Mouse (Mus musculus) ES-CJ7 (cell line): ENCODE measurements around the gene Psmb7.

Source experiments
- DNase-seq: peaks from one replicate; pipeline ENCODE4 v3.0.0; 2011; ENCODE audit warnings: low read depth, low spot score

Gene Psmb7

GRCm38 (mm10) chr2:38591751-38592459 lies 52.0 kb downstream of the Psmb7 start:
- DNase-seq: peak; percentile 58

DNA sequence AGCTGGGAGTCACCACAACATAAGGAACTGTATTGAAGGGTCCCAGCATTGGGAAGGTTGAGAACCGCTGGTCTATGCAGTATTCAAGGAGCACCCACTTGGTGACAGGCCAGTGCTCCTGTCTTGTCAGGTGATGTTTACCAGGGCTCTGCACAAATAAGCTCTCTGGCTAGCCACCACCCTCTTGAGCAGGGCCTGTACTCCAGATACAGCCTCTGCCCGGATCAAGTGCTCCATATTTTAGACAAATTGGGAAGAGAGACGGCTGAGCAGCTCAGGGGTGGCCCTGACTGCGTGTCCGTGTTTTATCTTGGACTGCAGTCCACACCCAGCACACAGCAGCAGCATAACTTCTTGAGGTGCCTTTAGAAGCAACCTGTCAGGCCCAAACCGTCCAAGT lies 57.2 kb downstream of the Psmb7 start:
- DNase-seq: no peak

- no peak for DNase-seq
Measured at GRCm38 (mm10) chr2:38585379-38585736, 58.5 kb downstream of the Psmb7 start.

- peak; percentile 18 for DNase-seq
Measured at GRCm38 (mm10) chr2:38584514-38585378, 59.1 kb downstream of the Psmb7 start.

DNA sequence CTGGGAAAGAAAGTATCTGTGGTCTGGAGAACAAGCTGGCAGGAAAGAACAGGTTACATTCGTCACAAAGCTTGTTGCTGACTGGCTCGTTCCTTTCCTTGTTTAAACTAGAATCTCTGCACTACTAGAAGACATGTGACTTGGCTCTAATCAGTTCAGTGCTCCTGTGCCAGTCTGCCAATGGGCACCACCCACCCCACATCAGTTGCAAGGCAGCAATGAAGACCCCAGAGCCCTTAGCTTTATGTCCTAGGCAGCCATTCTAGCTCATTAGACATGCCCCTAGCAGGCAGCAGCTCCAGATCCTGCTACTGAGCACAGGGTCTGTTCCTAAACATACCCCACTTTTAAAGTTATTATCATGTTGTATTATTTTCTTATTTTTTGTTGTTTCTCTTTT lies 59.9 kb downstream of the Psmb7 start:
- DNase-seq: no peak

GRCm38 (mm10) chr2:38579528-38579927 lies 64.4 kb downstream of the Psmb7 start:
- no peak for DNase-seq

GRCm38 (mm10) chr2:38578602-38579521 lies 65.0 kb downstream of the Psmb7 start:
- DNase-seq: no peak

DNA sequence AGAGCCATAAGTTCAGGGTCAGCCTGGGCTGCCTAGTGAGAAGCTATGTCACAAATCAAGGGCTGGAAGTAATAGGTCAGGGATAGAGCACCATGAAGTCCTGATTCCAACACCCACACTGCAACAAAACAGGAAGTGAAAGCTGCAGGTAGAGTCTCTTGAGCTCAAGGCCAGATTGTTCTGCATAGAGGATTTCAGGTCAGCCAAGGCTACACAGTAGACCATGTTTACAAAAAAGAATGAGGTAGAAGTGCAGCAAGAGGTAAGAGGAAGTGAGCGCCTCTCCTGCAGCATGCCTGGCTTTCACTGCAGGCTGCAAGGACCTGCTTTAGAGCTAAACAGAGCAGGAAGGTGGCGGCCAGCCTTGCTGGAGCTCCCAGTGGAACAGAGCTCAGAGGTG lies 69.2 kb downstream of the Psmb7 start:
- no peak for DNase-seq

DNA sequence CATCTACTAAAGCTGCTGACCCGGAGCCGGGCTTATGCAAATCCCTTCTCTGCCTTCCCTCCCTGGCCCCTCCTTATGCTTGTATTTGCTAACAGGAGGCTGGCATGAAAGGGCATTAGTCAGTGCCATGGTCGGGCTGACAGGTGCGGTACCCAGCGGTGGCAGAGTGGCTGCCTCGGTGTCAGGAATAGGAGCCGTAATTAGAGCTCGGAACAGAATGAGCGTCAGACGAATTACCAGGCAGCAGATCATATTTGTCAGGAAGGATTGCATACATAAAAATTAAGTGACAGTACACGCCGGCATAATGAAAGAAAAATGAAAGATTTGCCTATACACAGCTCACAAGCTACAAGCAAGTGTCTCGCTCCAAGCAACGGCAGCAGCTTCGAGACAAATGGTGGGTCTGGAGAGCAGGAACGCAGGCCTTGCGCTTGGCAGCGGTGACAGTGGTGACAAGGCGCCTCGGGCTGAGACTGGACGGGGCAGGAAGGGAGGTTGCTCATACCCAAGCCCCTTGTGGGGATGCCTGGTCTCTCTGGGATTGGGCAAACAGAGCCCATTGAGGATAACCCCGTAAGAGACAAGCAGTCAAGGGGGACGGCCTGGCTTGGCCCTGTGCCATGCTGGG lies 71.8 kb downstream of the Psmb7 start:
- no peak for DNase-seq

GRCm38 (mm10) chr2:38562596-38562995 lies 81.3 kb downstream of the Psmb7 start:
- DNase-seq: no peak

GRCm38 (mm10) chr2:38560296-38561227 lies 83.3 kb downstream of the Psmb7 start:
- DNase-seq: peak; percentile 74

DNA sequence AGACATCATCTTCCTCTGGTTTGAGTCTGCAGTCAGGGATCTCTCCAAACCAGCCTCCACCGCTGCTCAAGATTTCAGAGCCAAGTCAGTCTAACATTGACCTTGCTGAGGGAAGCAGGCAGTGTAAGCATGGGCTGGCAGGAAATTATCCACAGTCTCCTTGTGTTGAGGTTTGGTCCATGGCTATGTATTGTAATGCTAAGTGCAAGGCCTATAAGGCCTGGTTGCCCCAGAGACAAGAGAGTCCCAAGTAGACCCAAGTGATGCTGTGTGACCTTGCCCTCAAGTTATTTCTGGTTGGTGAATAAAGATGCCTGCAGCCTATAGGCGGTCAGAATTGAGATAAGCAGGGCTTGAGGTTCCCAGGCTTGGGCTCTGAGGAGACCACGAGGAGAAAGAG lies 87.2 kb downstream of the Psmb7 start:
- peak; percentile 62 for DNase-seq

DNA sequence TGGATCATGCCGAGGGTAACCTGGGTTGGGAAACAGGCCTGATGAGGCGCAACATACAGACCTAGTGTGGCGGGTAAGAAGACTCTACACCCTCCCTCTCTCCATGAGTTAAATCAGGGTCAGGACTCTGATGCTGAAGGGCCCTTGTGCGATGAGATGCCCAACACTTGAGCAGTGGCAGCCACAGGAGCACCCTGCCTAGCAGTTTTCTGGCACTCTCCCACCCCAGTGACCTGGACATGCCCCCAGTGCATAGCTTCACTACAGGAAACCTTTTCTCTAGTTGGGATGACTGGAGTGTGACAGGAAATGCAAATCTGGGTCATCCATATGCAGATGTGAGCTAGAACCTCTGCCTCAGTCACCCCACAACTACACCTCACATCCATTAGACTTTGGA lies 88.2 kb downstream of the Psmb7 start:
- DNase-seq: peak; percentile 85

GRCm38 (mm10) chr2:38554226-38554995 lies 89.5 kb downstream of the Psmb7 start:
- peak; percentile 11 for DNase-seq

- DNase-seq: no peak
Measured at GRCm38 (mm10) chr2:38552004-38552443, 91.9 kb downstream of the Psmb7 start.

DNA sequence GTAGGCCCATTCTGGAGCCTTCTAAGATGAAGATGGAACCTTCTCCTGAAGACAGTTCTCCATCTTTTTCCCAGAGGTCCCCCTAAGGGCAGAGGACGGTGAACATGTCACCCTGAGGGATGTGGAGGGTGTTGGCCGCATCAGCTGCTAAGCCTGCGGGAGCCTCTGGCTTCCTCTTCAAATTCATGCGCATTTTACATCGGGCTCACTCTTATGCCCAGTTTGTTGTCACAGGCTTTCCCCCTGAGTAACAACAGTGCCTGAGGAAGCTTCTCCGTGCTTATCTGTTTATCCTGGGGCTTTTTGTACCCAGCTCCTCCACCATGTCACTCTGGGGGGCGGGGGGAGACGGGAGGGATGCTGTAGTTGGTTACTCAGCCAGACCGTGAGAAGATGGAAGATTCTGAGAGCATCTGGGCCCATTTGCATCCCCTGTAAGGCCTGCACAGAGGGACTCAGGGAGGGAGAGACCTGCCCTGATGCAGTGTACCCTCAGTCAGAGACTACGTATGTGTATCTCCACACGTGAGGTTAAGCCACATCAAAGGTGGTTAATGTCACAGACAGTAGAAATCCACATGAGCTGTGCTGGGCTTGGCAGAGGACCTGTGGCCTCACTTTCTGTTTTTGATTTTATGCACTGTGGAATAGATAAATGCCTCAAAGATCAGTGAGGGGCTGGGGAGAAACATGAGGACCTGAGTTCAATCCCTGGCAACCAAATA lies 95.9 kb downstream of the Psmb7 start:
- peak; percentile 50 for DNase-seq

GRCm38 (mm10) chr2:38546748-38547147 lies 97.1 kb downstream of the Psmb7 start:
- no peak for DNase-seq

DNA sequence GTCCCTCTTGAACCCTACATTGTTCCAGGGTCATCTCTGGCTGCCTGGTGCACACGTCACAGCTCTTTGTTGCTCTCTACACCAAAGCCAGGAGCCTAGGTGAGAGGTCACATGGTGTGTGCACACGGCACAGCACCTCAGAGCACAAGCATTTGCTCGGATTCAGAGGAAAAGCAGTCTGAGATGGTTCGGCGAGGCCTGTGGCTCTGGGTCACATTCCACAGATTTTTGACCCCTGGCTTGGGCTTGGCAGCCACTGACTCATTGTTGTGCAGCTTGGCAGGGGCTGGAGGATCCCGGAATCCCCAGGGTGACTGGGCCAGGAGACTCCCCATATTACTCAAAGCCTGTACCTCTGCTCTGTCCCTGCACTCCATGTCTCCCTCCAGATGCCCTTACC lies 97.7 kb downstream of the Psmb7 start:
- peak; percentile 88 for DNase-seq

DNA sequence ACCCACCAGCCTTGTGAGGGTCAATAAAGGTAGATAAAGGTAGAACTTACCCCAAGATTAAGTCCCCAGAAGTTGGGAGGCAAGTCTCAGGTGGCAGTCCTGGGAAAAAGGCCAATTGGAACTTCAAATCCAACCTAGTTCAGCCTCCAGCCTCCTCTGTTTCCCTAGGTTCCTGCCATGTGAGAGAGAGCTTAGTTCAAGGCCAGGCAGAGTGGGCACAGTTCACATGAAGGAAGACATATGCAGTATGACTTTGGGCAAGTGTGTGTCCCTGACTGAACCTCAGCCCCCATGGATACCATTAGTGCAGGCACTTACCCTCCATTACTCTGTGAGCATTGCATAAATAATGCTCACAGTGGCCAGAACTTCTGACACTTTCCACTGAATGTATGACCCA lies 98.2 kb downstream of the Psmb7 start:
- no peak for DNase-seq
